Mouse (Mus musculus) forebrain, embryonic 14.5 days (tissue): ENCODE data around the gene Anapc15. TPM values are rescaled to one million over a fixed set of nuclear protein-coding genes. Genes with fewer than 3 reads are reported as not detected.

Experiments
- ATAC-seq: fragments of 200-750 bp; cut with Nextera tagmentation; 2 replicates; pipeline ENCODE4 v1.8.0; 2017; ENCODE audit warnings: mild to moderate bottlenecking, moderate library complexity
- DNase-seq: peaks from one replicate; pipeline ENCODE4 v3.0.0-alpha.2; 2015; ENCODE audit warnings: low spot score
- H3K27ac ChIP-seq: fragments of 300-500 bp; sonication (generic); 2 replicates; pipeline ENCODE4 v1.5.1; 2014; ENCODE audit warnings: low read depth, mild to moderate bottlenecking, control low read depth, low read length, moderate library complexity
- H3K27me3 ChIP-seq: fragments of 300-500 bp; sonication (generic); replicated peaks from 2 replicates; pipeline ENCODE4 v1.6.1; 2014; ENCODE audit warnings: low read length, control low read depth, mixed read lengths; ENCODE audit not compliant: control insufficient read depth, insufficient read depth
- H3K36me3 ChIP-seq: fragments of 300-500 bp; sonication (generic); 2 replicates; pipeline ENCODE4 v1.6.1; 2014; ENCODE audit warnings: low read length, control low read depth; ENCODE audit not compliant: control insufficient read depth, insufficient read depth
- H3K4me1 ChIP-seq: fragments of 300-500 bp; sonication (generic); 2 replicates; pipeline ENCODE4 v1.6.1; 2014; ENCODE audit warnings: antibody characterized with exemption, low read length, control low read depth; ENCODE audit not compliant: control insufficient read depth, insufficient read depth
- H3K4me2 ChIP-seq: fragments of 300-500 bp; sonication (generic); 2 replicates; pipeline ENCODE4 v1.6.1; 2014; ENCODE audit warnings: mild to moderate bottlenecking, control low read depth, low read length
- H3K4me3 ChIP-seq: fragments of 300-500 bp; sonication (generic); 2 replicates; pipeline ENCODE4 v1.5.1; 2014; ENCODE audit warnings: low read depth, low read length, control low read depth
- H3K9ac ChIP-seq: fragments of 300-500 bp; sonication (generic); 2 replicates; pipeline ENCODE4 v1.6.1; 2014; ENCODE audit warnings: mild to moderate bottlenecking, low read length, control low read depth, moderate library complexity
- H3K9me3 ChIP-seq: fragments of 300-500 bp; sonication (generic); replicated peaks from 2 replicates; pipeline ENCODE4 v1.6.1; 2016; ENCODE audit warnings: low read length, control low read depth, mixed read lengths; ENCODE audit not compliant: control insufficient read depth
- WGBS: fragments of 180-500 bp; shearing (Covaris S2); extraction: QIAGEN DNeasy Blood & Tissue Kit; methylation state at CpG from one replicate; pipeline ENCODE4 v1.1.7; 2014; 5-methylcytosine and 5-hydroxymethylcytosine counted together
- polyA plus RNA-seq: library from polyadenylated mRNA; unstranded; fragments of >200 nt; fragmentation: Nextera tagmentation; extraction: Ambion mirVana; gene quantifications from 2 replicates; pipeline ENCODE4 v1.2.1, GENCODE M21; 2014

Gene Anapc15
- polyA plus RNA-seq, 1 experiment from 2014 or later, result 87.6 TPM

- Histone ChIP-seq H3K9me3 (no peaks in the 10 kb centered on the region), H3K4me3 (peak within 1 kb of the TSS; percentile 68), H3K27ac (peak within 1 kb of the TSS; percentile 88), H3K27me3 (no peaks in the 10 kb centered on the region), H3K4me1 (peaks cover 16% of the 10 kb centered on the region), H3K4me2 (peak within 1 kb of the TSS; percentile 92), H3K36me3 (peaks cover 7% of the 10 kb centered on the region; the same call in 1 of the 2 replicates), H3K9ac (peak within 1 kb of the TSS; percentile 87)
- ATAC-seq (peak; percentile 73), DNase-seq (peak; percentile 88)
- under 1% methylated on average over 59 of the region's 64 CpGs for WGBS
These were observed 25.7 kb upstream of the Anapc15 start, which contains the start of gene Inppl1 for GRCm38 (mm10) chr7:101837606-101838471. Inppl1 (minus strand) TSS chr7:101838229.

GRCm38 (mm10) chr7:101844186-101844585 lies 19.3 kb upstream of the Anapc15 start:
- Histone ChIP-seq H3K4me1 (no peaks in the 10 kb centered on the region), H3K9ac (no peak overlapping the region), H3K4me3 (no peak overlapping the region), H3K4me2 (no peak overlapping the region), H3K27me3 (no peaks in the 10 kb centered on the region), H3K27ac (no peak overlapping the region), H3K9me3 (no peaks in the 10 kb centered on the region), H3K36me3 (no peaks in the 10 kb centered on the region)
- ATAC-seq (no peak), DNase-seq (no peak)
- 84% methylated on average over 6 of the region's 6 CpGs for WGBS

- no peak for ATAC-seq
- WGBS, result 100% methylated on average over 1 of the region's 1 CpGs
These were observed 15.6 kb upstream of the Anapc15 start for GRCm38 (mm10) chr7:101847934-101848333.

GRCm38 (mm10) chr7:101851689-101852088 lies 11.8 kb upstream of the Anapc15 start:
- Histone ChIP-seq H3K27me3 (no peaks in the 10 kb centered on the region), H3K36me3 (no peaks in the 10 kb centered on the region), H3K9ac (no peak overlapping the region), H3K4me2 (no peak overlapping the region), H3K9me3 (no peaks in the 10 kb centered on the region), H3K4me3 (no peak overlapping the region), H3K27ac (no peak overlapping the region), H3K4me1 (no peaks in the 10 kb centered on the region)
- no peak for DNase-seq
- 84% methylated on average over 6 of the region's 6 CpGs for WGBS
- no peak for ATAC-seq

More at GRCm38 (mm10) chr7:101847934-101848333, 15.6 kb upstream of the Anapc15 start:
- Histone ChIP-seq H3K4me2 (no peak overlapping the region), H3K9ac (no peak overlapping the region), H3K9me3 (no peaks in the 10 kb centered on the region), H3K27me3 (no peaks in the 10 kb centered on the region), H3K4me1 (no peaks in the 10 kb centered on the region), H3K36me3 (no peaks in the 10 kb centered on the region), H3K27ac (no peak overlapping the region), H3K4me3 (no peak overlapping the region)
- no peak for DNase-seq

GRCm38 (mm10) chr7:101852846-101853245 lies 10.7 kb upstream of the Anapc15 start:
- Histone ChIP-seq H3K4me2 (no peak overlapping the region), H3K4me1 (no peaks in the 10 kb centered on the region), H3K9ac (no peak overlapping the region), H3K9me3 (no peaks in the 10 kb centered on the region), H3K36me3 (no peaks in the 10 kb centered on the region), H3K27ac (no peak overlapping the region), H3K4me3 (no peak overlapping the region), H3K27me3 (no peaks in the 10 kb centered on the region)
- 88% methylated on average over 6 of the region's 6 CpGs for WGBS
- DNase-seq (no peak), ATAC-seq (no peak)

GRCm38 (mm10) chr7:101853816-101854215 lies 9.7 kb upstream of the Anapc15 start:
- no peaks in the 10 kb centered on the region for H3K9me3 ChIP-seq
- H3K4me1 ChIP-seq, result no peaks in the 10 kb centered on the region
- no peaks in the 10 kb centered on the region for H3K27me3 ChIP-seq
- WGBS, result 86% methylated on average over 2 of the region's 2 CpGs
- DNase-seq, result no peak
- no peak overlapping the region for H3K4me3 ChIP-seq
- H3K27ac ChIP-seq, result no peak overlapping the region
- no peak overlapping the region for H3K4me2 ChIP-seq
- no peak for ATAC-seq
- H3K36me3 ChIP-seq, result no peaks in the 10 kb centered on the region
- H3K9ac ChIP-seq, result no peak overlapping the region

GRCm38 (mm10) chr7:101857094-101857493 lies 6.4 kb upstream of the Anapc15 start, which contains the start of gene Folr2:
Folr2 (minus strand) TSS chr7:101857194.
- Histone ChIP-seq H3K9me3 (no peaks in the 10 kb centered on the region), H3K4me2 (no peak within 1 kb of the TSS), H3K4me3 (no peak within 1 kb of the TSS), H3K27me3 (no peaks in the 10 kb centered on the region), H3K4me1 (no peaks in the 10 kb centered on the region), H3K36me3 (no peaks in the 10 kb centered on the region), H3K27ac (no peak within 1 kb of the TSS), H3K9ac (no peak within 1 kb of the TSS)
- ATAC-seq (no peak), DNase-seq (no peak)
- 96% methylated on average over 4 of the region's 4 CpGs for WGBS

GRCm38 (mm10) chr7:101858362-101858761 lies 5.2 kb upstream of the Anapc15 start:
- no peak for DNase-seq
- Histone ChIP-seq H3K4me2 (no peak overlapping the region), H3K36me3 (no peaks in the 10 kb centered on the region), H3K4me1 (no peaks in the 10 kb centered on the region), H3K9ac (no peak overlapping the region), H3K9me3 (no peaks in the 10 kb centered on the region), H3K27me3 (no peaks in the 10 kb centered on the region), H3K4me3 (no peak overlapping the region), H3K27ac (no peak overlapping the region)
- 81% methylated on average over 9 of the region's 9 CpGs for WGBS
- ATAC-seq, result no peak

- Histone ChIP-seq H3K4me2 (no peak overlapping the region), H3K4me3 (no peak overlapping the region), H3K9me3 (no peaks in the 10 kb centered on the region), H3K36me3 (no peaks in the 10 kb centered on the region), H3K9ac (no peak overlapping the region), H3K4me1 (no peaks in the 10 kb centered on the region), H3K27me3 (no peaks in the 10 kb centered on the region), H3K27ac (no peak overlapping the region)
- ATAC-seq, result no peak
- DNase-seq, result no peak
These were observed 2.5 kb upstream of the Anapc15 start for GRCm38 (mm10) chr7:101860978-101861377.
